Mouse (Mus musculus) hindbrain, postnatal 0 days (tissue): ENCODE measurements around the gene Adgrl2. TPM values are rescaled to one million over a fixed set of nuclear protein-coding genes. Genes with fewer than 3 reads are reported as not detected.

Experiments used
- ATAC-seq: fragments of 200-750 bp; cut with Nextera tagmentation; 2 replicates; pipeline ENCODE4 v1.8.0; 2017; ENCODE audit warnings: mild to moderate bottlenecking, moderate TSS enrichment, moderate library complexity
- DNase-seq: peaks from one replicate; pipeline ENCODE4 v3.0.0-alpha.2; 2015; ENCODE audit warnings: low spot score
- H3K27ac ChIP-seq: fragments of 300-500 bp; sonication (generic); 2 replicates; pipeline ENCODE4 v1.5.1; 2014; ENCODE audit warnings: mild to moderate bottlenecking
- H3K27me3 ChIP-seq: fragments of 300-500 bp; sonication (generic); 2 replicates; pipeline ENCODE4 v1.6.1; 2014; ENCODE audit warnings: low read length, mixed read lengths; ENCODE audit not compliant: insufficient read depth
- H3K36me3 ChIP-seq: fragments of 300-500 bp; sonication (generic); 2 replicates; pipeline ENCODE4 v1.6.1; 2014; ENCODE audit warnings: low read length, mixed read lengths; ENCODE audit not compliant: insufficient read depth
- H3K4me1 ChIP-seq: fragments of 300-500 bp; sonication (generic); 2 replicates; pipeline ENCODE4 v1.6.1; 2014; ENCODE audit warnings: antibody characterized with exemption, low read length, mixed read lengths; ENCODE audit not compliant: insufficient read depth
- H3K4me2 ChIP-seq: fragments of 300-500 bp; sonication (generic); 2 replicates; pipeline ENCODE4 v1.6.1; 2014; ENCODE audit warnings: low read depth, mild to moderate bottlenecking, low read length, moderate library complexity, mixed read lengths
- H3K4me3 ChIP-seq: fragments of 300-500 bp; sonication (generic); 2 replicates; pipeline ENCODE4 v1.5.1; 2014; ENCODE audit warnings: low read length
- H3K9ac ChIP-seq: fragments of 300-500 bp; sonication (generic); replicated peaks from 2 replicates; pipeline ENCODE4 v1.6.1; 2014; ENCODE audit warnings: mild to moderate bottlenecking, low read length, moderate library complexity, mixed read lengths
- H3K9me3 ChIP-seq: fragments of 300-500 bp; sonication (generic); 2 replicates; pipeline ENCODE4 v1.6.1; 2016; ENCODE audit warnings: low read length, mixed read lengths
- CTCF ChIP-seq: IDR thresholded peaks from 2 replicates; pipeline ENCODE4 v1.5.1; 2016; ENCODE audit warnings: antibody characterized with exemption, control low read depth, low read depth
- WGBS: fragments of 180-500 bp; shearing (Covaris S2); extraction: QIAGEN DNeasy Blood & Tissue Kit; methylation state at CpG from one replicate; pipeline ENCODE4 v1.1.7; 2014; 5-methylcytosine and 5-hydroxymethylcytosine counted together
- polyA plus RNA-seq: library from polyadenylated mRNA; unstranded; fragments of >200 nt; fragmentation: Nextera tagmentation; extraction: Ambion mirVana; gene quantifications from 2 replicates; pipeline ENCODE4 v1.2.1, GENCODE M21; 2015
- total RNA-seq: library from RNA; depleted of rRNA; stranded (reverse); fragments of >200 nt; gene quantifications from 2 replicates; pipeline ENCODE4 v1.2.3, GENCODE M21; 2014

The Adgrl2 gene
- total and polyA plus RNA-seq, 2 experiments from 2014 or later = 81.2 to 106 TPM

DNA sequence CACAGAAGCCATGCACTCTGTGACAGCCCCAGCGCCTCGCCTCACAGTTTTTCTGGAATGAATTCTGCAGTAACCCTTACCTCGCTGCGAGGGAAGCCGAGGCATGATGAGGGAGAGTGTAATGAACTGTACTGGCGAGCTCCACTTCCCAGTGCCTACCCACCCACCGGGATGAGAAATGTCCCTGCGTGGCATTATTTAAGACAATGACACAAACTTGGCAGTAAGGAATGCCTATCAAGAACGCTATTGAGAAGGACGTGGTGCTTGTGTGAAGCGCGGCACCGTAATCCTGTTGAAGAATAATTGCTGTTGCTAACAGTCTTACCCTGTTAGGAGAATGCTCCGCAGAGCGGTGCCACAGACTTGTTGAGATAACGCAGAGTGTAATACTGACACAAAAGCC, 13.2 kb downstream of the Adgrl2 start:
- H3K27ac ChIP-seq = peak overlapping the region; percentile 23; the same call in 1 of the 2 replicates
- 0 out of 2 replicates have a peak, but pooled peaks cover 4% of the 10 kb centered on the region for H3K4me1 ChIP-seq
- 12% methylated on average over 16 of the region's 16 CpGs for WGBS
- ATAC-seq (peak; percentile 88), DNase-seq (peak; percentile 68)
- H3K9me3 ChIP-seq = no peaks in the 10 kb centered on the region
- H3K4me2 ChIP-seq = peak overlapping the region; percentile 61
- peak overlapping the region; percentile 28 for H3K9ac ChIP-seq
- no peaks in the 10 kb centered on the region for H3K27me3 ChIP-seq
- peak overlapping the region; percentile 31 for H3K4me3 ChIP-seq
- no peaks in the 10 kb centered on the region for H3K36me3 ChIP-seq
- TF ChIP-seq CTCF = no peak

DNA sequence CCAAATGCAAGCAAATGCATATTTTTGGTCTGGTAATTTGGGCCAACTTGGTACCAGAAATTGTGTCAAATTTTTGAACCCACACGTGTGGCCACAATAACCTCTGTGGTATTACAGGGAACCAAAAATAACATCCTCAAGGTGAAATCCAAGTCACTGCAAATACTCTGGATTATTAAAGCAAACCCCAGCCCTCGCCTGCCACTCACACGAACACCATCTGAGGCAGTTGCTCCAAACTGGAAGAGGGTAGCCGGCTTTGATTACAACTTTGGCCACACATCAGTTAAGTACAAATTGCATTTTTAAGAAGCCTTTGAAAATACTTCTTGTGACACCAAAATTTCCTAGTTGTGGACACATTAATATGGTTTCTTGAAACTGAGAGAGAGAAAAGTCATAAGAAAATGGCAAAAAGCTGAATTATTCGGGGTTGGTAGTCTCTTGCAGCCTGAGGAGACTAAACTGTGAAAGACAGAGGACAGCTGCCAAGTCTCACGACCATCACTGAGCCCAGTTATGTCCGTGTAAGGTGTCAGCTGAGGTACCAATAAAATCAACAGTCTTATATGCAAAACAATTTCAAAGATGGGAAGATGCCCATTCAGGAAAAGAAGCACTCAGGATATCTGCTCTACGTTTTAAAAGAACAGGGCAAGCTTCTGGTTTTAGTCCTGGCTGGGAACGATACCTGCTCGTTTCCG, 18.3 kb downstream of the Adgrl2 start:
- WGBS = 72% methylated on average over 11 of the region's 11 CpGs
- ATAC-seq = no peak

DNA sequence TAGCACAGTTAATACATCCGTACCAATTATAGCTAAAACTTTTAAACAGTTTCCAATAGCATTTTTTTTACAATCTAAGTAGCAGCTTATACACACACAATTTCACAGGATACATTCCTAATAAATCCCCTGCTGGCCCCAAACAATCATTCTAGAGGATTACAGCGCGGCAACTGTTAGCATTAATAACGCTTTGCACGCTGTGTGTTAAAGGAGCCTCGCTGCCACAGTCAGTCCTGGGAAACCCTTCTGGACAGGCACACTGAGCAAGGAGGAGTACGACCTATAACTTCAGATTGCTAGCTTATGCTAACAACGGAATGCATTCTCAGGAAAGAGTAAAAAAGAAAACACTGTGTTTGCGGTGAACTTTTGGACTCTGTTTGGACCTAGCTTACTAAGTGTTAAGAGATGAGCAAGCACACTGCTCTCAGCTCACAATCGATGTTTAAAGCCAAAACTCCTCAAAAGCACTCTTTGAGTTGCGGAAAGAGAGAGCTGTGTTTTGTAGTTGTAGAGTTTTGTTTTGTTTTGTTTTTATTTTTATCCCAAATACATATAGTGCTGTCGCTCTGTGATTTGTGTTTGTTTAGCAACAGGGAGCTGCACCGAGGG, 25.3 kb downstream of the Adgrl2 start:
- H3K4me2 ChIP-seq = peak overlapping the region; percentile 8; the same call in 1 of the 2 replicates
- no peaks in the 10 kb centered on the region for H3K27me3 ChIP-seq
- DNase-seq (no peak), ATAC-seq (no peak)
- no peak overlapping the region for H3K9ac ChIP-seq
- no peak overlapping the region for H3K27ac ChIP-seq
- no peaks in the 10 kb centered on the region for H3K9me3 ChIP-seq
- WGBS = 41% methylated on average over 13 of the region's 13 CpGs
- no peaks in the 10 kb centered on the region for H3K36me3 ChIP-seq
- H3K4me3 ChIP-seq = no peak overlapping the region
- no peak for TF ChIP-seq CTCF
- H3K4me1 ChIP-seq = no peaks in the 10 kb centered on the region

More for the DNA sequence above, 18.3 kb downstream of the Adgrl2 start:
- no peaks in the 10 kb centered on the region for H3K36me3 ChIP-seq
- no peaks in the 10 kb centered on the region for H3K27me3 ChIP-seq
- no peak for TF ChIP-seq CTCF
- H3K4me2 ChIP-seq = no peak overlapping the region
- no peaks in the 10 kb centered on the region for H3K4me1 ChIP-seq
- DNase-seq = no peak
- no peaks in the 10 kb centered on the region for H3K9me3 ChIP-seq
- H3K4me3 ChIP-seq = no peak overlapping the region
- H3K27ac ChIP-seq = no peak overlapping the region
- H3K9ac ChIP-seq = no peak overlapping the region

DNA sequence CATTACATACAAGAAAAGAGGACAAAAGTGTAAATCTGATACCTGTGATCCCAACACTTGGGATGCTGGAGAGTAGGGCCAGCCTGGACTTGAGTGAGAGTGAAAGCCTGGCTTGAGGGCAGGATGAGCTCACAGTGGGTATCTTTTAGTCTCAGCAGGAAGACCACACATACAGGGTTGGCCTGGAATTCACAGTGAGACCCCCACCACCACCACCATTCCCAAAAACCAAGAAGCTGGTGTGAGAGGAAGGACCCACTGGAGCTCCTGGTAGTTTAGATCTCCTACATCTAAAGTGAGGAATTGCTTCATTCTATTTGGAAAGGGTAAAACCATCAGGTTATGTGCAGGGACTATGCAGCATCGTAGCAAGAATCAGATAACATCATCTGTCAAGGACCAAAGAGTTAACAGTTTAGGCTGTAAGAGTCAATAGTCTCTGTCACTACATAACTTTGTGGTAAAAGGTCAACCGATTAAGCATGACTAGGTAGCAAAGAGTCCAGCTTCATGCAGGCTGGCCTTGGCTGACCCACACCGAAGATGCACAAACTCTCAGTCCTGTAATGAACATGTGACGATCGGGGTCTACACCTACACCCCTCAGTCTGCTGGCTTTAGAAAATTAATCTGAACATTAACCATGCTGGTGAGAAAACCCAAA, 26.8 kb downstream of the Adgrl2 start:
- TF ChIP-seq CTCF = no peak
- H3K9ac ChIP-seq = no peak overlapping the region
- H3K4me2 ChIP-seq = no peak overlapping the region
- no peak overlapping the region for H3K4me3 ChIP-seq
- no peak overlapping the region for H3K27ac ChIP-seq
- no peaks in the 10 kb centered on the region for H3K27me3 ChIP-seq
- no peaks in the 10 kb centered on the region for H3K9me3 ChIP-seq
- no peak for ATAC-seq
- WGBS = 83% methylated on average over 5 of the region's 5 CpGs
- no peaks in the 10 kb centered on the region for H3K36me3 ChIP-seq
- H3K4me1 ChIP-seq = peaks cover 9% of the 10 kb centered on the region
- DNase-seq = no peak

DNA sequence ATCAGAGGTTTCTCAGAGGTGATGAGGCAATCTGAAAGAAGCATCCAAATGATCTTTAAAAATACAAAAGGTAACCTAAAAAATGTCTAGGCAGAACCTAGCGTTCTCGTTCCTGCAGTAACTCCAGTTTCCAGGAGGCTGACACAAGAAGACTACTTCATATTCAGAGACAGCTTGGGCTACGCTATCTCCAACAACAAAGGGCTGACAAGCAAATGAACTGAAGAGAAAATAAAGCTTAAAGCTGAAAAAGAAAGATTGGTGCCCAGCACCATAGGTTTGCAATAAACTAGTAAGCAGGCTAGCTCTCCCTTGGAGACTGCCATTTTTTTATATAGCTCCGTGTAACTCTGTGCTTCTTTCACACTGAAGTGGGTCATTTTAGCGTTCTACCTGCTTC, 28.7 kb downstream of the Adgrl2 start:
- 62% methylated on average over 5 of the region's 5 CpGs for WGBS
- no peak overlapping the region for H3K4me3 ChIP-seq
- H3K36me3 ChIP-seq = no peaks in the 10 kb centered on the region
- no peak for DNase-seq
- H3K9me3 ChIP-seq = no peaks in the 10 kb centered on the region
- no peak overlapping the region for H3K9ac ChIP-seq
- no peak for ATAC-seq
- no peak overlapping the region for H3K4me2 ChIP-seq
- no peak for TF ChIP-seq CTCF
- no peaks in the 10 kb centered on the region for H3K27me3 ChIP-seq
- peaks cover 13% of the 10 kb centered on the region for H3K4me1 ChIP-seq
- H3K27ac ChIP-seq = no peak overlapping the region

DNA sequence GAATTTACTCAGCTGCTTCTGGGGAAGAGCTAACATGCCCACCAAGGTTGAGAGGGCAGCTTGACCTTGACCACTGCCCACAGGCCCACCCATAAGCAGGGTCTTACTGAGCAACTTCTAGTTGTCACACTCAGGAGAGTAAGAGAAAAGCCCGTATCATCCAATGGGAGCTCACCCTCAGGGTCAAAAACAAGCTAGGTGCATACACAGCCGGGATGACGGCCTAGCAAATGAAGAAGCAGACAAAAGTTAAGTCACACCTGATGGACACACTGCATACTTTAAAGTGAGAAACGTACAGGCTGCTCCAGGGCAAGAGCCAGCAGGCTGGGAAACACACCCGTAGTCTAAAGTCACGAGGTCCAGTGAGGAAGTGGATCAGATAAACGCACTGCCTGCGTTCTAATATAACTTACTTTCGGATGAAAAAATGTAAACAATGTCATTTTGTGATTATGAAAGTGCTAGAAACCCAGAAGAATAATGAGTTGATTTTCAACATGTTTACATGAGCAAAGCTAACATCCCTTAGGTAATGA, 29.5 kb downstream of the Adgrl2 start:
- H3K4me2 ChIP-seq = no peak overlapping the region
- TF ChIP-seq CTCF = no peak
- H3K27me3 ChIP-seq = no peaks in the 10 kb centered on the region
- H3K9me3 ChIP-seq = no peaks in the 10 kb centered on the region
- H3K36me3 ChIP-seq = no peaks in the 10 kb centered on the region
- H3K27ac ChIP-seq = no peak overlapping the region
- no peak overlapping the region for H3K9ac ChIP-seq
- H3K4me3 ChIP-seq = no peak overlapping the region
- ATAC-seq (no peak), DNase-seq (no peak)
- peaks cover 13% of the 10 kb centered on the region for H3K4me1 ChIP-seq
- 82% methylated on average over 9 of the region's 9 CpGs for WGBS
